Mouse (Mus musculus) kidney, adult 2 months (tissue): ENCODE measurements around the gene Calhm2.

Experiments
- CTCF ChIP-seq: fragments of 200-500 bp; conservative IDR thresholded peaks from 2 replicates; pipeline ENCODE4 v1.5.1; 2011; ENCODE audit warnings: low read depth, mild to moderate bottlenecking, control low read depth, low read length, moderate library complexity, mixed read lengths; ENCODE audit not compliant: insufficient read depth, insufficient read length
- POLR2A ChIP-seq: fragments of 200-500 bp; IDR thresholded peaks from one replicate; pipeline ENCODE4 v1.6.1; 2011; ENCODE audit warnings: low read depth, low read length, control low read depth

GRCm38 (mm10) chr19:47128164-47128563 is 9.9 kb downstream of the Calhm2 start:
- TF ChIP-seq CTCF (no peak), POLR2A (no peak)
